Mouse (Mus musculus) kidney, postnatal 25 days (tissue): Measurements from ENCODE around the gene Otogl.

Source experiments
- DNase-seq, 2 experiments: peaks; one replicate each; pipeline ENCODE4 v3.0.0; 2021; ENCODE audit warnings: mixed read lengths in 2 of 2

Gene Otogl

GRCm38 (mm10) chr10:107912084-107912573, at the start of gene Otogl:
Gene Otogl, minus strand, starts transcription at chr10:107912134.
- no peak for DNase-seq

GRCm38 (mm10) chr10:107956588-107956987, 44.7 kb upstream of the Otogl start:
- no peak for DNase-seq

DNA sequence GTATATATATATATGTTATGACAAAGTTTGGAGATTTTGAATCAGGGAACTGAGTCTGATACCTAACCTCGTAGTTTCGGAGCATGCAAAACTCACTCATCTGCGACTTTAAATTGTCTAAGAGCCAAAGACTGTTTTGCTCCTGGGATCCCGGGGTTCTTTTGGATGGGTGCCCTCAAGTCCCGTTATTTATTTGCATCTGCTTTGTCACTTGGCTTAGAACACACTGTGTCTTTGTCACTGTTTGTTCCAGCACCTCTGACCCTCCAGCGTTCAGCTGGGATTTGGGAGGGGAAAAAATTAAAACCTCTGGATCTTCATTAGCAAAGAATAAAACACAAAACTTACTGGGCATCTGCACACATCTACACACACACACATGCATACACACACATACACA, 42.5 kb upstream of the Otogl start:
- peak; percentile 65 to 66 for DNase-seq

DNA sequence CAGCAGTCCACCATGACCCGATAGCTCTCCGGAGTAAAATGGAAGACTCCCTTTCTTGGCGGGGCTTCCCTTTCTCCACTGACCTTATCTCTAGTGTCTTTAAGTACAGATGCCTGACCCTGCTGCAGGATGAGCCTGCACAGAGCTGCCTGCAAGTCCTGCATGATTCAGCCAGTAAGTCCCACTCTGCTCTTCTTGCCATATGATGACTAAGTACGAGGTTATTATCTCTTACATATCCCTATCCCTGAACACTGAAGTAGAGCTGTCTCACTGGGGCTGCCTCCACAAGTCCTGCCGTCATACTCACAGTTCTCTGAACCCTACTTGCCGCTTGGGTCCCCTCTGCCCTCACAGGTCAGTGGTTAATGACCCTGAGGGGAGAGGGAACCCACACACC, 39.7 kb upstream of the Otogl start:
- DNase-seq = no peak

DNA sequence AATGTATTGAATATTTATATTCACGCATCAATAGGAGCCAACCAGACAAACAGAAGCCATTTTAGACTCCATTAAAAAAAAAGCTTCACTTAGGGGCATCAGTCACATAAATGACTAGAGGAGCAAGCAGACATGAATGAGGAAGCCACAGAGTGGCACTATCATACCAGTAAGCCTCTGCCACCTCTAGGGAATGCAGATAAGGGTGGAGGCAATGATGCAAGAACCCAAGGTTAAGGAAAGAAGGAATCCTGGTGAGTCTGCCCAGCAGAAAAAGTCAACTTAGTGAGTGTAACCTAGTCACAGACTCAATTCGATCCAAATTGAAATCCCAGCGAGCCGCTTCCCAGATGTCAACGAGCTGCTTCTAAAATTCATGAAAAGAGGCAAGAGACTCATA, 38.0 kb upstream of the Otogl start:
- DNase-seq = no peak

DNA sequence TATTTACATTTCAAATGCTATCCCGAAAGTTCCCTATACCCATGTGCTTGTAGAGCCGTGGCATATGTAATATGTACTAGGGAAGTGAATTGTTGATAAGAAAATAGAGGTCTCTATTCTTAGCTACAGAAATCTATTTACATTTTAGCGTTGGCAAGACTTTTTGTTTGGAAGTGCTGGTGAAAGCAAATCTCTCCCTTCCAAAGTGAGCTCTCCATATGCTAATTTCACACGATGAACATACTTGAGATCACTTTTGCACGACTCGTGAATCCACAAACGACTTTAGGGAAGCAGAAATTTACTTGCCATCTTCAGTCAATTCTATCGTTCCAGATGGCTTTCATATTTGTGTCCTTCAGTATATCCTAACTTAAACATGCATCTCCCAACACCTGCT, 36.7 kb upstream of the Otogl start:
- no peak for DNase-seq

GRCm38 (mm10) chr10:107948038-107948437, 36.1 kb upstream of the Otogl start:
- no peak for DNase-seq

DNA sequence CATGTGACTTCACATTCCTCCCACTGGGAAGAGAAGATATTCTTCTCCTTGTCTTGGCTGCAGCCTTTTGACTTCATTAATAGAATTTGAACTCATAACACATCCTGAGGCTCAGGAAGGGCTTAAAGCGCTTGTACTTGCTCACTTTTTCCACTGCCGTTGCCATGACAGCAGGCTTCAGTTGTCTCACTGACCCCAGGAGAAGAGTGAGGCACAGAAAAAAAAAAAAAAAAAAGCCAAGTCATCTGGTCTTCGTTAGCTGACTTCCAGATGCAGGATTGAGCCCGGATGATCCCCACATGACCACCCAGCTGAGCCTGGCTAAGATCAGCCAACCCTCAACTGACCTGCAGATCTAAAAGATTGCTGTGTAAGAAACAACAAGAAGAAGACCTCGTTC, 34.4 kb upstream of the Otogl start:
- no peak for DNase-seq

DNA sequence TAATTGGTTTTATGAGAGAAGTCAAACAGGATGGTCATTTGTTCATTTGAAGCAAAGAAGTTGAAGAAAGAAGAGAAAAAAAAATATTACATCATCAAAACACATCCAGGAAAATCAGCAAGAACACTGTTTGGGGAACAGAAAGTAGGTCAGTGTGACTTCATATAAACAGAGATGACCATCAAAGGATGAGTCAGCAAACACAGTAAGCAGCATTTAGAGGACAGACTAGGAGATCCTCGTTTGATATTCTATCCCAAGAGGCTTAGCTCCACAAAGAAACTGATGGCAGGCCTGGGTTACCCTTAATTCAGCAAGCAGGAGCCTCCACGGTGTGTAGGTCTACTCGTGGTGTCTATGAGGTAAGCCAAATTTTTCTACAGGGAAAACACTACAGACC, 31.9 kb upstream of the Otogl start:
- DNase-seq = no peak

- no peak for DNase-seq
Observed at GRCm38 (mm10) chr10:107941188-107941900, 29.4 kb upstream of the Otogl start.

DNA sequence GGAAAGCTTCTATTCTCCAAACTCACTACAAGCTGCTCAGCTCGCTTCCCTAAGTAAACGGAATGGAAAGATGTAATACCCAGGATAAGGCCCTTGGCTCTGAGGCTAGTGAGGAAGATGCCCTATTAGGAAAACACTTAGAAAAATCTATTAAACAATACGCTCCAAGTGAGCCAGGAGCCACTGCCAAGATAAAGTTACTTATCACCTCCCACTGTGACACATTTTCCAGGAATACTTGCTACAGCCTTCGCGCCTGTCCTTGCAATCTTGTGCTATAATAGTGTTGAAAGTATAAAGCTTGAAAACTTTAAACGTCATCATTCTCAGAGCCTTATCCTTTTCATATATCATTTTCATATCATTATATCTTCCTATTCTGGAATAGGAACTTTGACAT, 28.4 kb upstream of the Otogl start:
- no peak for DNase-seq

DNA sequence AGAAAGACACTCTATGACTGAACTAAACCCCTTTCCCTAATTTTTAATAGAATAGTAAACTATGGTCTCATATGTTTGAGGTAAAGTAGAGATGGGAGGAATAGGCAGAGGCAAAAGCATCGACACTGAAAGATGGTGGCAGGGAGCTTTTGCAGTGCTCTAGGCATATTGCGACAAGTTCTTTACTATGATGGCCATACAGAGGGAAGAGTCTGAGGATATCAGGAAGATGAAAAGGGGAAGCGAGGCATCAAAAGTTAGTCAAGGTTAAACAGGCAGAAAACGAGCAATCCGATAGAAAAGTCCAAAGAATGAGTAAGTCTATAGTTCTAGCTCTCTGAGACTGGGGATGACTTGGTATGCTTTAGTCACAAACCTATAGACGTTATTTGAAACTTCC, 27.9 kb upstream of the Otogl start:
- no peak for DNase-seq

- no peak for DNase-seq
Observed at GRCm38 (mm10) chr10:107934055-107934454, 22.1 kb upstream of the Otogl start.

DNA sequence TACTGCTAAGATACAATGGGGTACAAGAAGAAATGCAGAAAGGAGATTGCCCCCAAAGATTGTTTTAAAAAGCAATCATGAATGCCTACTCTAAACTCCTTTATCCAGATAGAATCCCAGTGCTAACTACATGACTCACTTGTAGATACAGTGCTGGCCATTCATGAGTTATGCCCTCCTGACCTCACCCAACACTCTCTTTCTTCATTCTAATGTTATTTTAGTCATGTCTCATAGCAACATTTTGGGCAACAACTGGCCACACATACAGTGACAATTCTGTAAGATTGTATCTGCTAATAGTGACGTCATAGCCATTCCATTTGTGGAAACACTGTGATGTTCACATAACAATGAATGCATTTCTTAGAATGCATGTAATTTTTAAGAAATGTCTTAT, 21.6 kb upstream of the Otogl start:
- no peak for DNase-seq

- DNase-seq = peak; percentile 71
Observed at GRCm38 (mm10) chr10:107931833-107932828, 20.2 kb upstream of the Otogl start.

DNA sequence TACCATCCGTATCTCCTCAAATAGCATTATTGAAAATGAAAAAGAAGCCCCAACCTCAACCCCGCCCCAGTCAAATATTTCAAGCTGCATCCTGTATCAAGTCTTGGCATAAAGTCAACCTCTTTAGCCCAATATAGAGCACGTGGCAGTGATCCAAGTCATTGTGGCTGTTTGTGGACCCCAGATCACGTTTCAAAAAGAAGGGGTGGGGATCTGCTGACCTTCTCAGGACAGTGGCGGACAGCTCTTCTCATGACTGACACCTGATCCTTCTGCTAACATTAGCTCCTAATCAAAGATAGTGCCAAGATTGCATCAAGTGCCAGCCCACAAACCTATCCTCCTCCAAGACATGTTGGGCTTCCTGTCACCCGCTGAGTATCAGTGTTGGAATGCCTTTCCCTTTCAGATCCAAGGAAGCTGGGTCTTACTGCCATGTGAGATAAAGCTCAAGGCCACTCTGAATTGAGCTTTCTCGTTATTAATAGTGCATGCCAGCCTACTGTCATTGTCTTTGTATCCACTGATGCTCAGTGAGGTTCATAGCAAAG, 18.6 kb upstream of the Otogl start:
- DNase-seq = peak; percentile 68 to 73

DNA sequence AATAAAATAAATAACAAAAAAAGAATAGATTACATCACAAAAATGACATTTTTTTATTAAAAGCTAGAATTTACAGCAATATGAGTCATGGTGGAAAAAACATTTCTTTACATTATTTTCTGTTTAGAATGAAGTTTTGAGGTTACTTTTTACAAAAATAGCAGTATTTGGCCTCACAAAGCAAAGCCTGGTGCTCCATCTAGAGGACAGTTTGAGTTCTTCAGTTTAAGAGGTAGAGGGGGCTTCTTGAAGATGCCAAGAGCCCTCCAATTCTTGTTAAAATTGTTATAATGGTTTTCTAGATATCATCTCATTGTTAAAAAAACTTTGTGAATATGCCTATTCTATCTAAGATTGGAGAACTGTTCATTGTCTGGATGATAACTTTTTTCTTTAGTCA, 13.4 kb upstream of the Otogl start:
- no peak for DNase-seq

GRCm38 (mm10) chr10:107923860-107924259, 11.9 kb upstream of the Otogl start:
- no peak for DNase-seq

DNA sequence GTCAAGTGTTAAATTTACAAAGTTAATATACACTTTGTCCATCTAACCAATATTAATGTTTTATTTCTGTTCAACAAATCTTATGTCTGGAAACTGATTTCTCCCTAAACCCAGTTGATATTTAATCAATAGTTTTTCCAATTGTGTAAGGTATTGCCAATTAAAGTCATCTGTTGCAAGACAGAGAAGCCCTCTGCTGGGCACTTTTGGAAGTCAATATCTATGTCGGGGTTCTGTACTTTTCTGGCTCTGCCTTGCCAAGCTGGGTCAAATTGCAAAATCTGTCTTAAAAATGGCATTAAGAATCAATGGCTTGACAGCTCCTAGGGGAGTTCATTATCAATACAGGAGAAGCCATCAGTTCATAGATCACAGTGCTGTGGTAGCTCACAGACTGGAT, 10.8 kb upstream of the Otogl start:
- peak in 1 of 2 experiments; percentile 40 for DNase-seq

- peak in 1 of 2 experiments; percentile 8 for DNase-seq
Observed at GRCm38 (mm10) chr10:107921549-107921948, 9.6 kb upstream of the Otogl start.

GRCm38 (mm10) chr10:107921134-107921533, 9.2 kb upstream of the Otogl start:
- no peak for DNase-seq

DNA sequence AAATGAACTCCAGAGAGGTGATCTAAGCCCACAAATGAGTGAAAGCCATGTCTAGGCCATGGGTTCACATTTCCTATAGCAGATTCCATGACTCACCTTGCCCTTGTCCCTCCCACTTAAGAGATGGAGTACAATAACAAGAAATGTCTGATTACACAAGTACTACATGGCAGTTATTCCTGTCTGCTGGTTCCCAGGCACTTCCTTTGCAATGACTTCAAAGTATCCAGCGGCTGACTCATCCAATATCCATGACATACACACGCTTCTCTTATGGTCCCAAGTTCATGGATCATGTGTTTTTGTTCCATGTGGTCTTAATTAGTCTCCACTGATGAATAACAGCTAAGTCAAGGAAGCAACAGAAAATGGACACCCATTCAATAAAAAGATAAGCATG, 1.1 kb upstream of the Otogl start:
- DNase-seq = no peak

GRCm38 (mm10) chr10:107906453-107906852, 5.5 kb downstream of the Otogl start:
- no peak for DNase-seq
